Mouse (Mus musculus): Measurements from ENCODE around the gene Adam17.

GRCm38 (mm10) chr12:21410620-21411019, 37.2 kb upstream of the Adam17 start:
- TF ChIP-seq EP300 (IDR thresholded peaks at IDR 0.05; ENCODE audit: low read depth) (no peak), CTCF (IDR thresholded peaks at IDR 0.05; ENCODE audit: low read depth) (no peak)
